Mouse (Mus musculus): ENCODE measurements around the gene Cep57l1. TPM values are rescaled to one million over a fixed set of nuclear protein-coding genes. Genes with fewer than 3 reads are reported as not detected.

The Cep57l1 gene
- 6.0 and 6.3 TPM in 2 replicates for polyA plus RNA-seq (2021; fragmentation: Nextera tagmentation)
- long read RNA-seq, experiment 1, partial matches to known transcripts = 7 of 11 reads
- long read RNA-seq, experiment 1, other reads (novel, unspliced or antisense) = 3 of 11 reads
- long read RNA-seq, experiment 2, transcript Cep57l1-201 (11 exons, 2,177 nt) = major isoform, 5 of 52 reads
- long read RNA-seq, experiment 2, partial matches to known transcripts = 20 of 52 reads
- long read RNA-seq, experiment 2, other reads (novel, unspliced or antisense) = 21 of 52 reads

DNA sequence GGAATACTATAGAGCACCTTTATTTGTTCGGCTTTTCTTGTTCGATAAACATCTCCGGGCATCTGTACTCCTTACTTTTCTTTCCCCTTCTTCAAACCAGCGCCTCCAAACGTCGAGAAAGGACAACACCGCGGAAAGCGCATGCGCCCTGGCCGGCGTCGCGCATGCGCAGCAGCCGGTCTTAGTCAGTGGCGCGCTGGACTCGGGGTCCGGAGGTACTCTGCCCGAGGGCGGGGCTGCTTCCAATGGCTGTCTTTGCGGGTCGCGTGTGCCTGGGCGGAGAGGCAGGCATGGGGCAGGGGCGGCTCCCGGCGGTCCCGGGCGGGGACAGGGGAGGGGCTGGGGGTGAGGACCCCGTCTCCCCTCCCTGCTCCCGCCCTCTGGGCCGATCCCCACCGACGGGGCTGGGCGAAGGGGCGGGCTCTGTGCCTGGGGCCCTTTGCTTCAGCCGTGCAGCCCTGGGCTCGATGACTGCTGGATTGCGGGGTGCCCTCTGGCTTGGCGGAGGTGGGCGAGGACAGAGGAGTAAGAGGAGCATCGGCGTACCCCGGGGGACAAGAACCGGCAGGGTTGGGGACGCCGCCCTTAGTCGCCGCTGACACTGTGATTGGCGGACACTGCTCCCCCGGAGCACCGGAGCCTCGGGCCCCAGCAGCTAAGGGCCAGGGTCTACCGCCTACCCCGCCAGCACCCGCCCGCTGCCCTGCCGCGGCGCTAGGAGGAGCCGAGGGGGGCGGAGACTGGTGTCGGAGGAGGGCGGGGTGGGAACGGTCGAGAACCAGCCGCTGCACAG, at the start of gene Cep57l1, which contains the start of gene Sesn1:
TSS of gene Cep57l1 (minus strand) at position 101 of the 793 bp plus-strand sequence.
TSS of gene Sesn1 (plus strand) at position 165 of the 793 bp plus-strand sequence.

DNA sequence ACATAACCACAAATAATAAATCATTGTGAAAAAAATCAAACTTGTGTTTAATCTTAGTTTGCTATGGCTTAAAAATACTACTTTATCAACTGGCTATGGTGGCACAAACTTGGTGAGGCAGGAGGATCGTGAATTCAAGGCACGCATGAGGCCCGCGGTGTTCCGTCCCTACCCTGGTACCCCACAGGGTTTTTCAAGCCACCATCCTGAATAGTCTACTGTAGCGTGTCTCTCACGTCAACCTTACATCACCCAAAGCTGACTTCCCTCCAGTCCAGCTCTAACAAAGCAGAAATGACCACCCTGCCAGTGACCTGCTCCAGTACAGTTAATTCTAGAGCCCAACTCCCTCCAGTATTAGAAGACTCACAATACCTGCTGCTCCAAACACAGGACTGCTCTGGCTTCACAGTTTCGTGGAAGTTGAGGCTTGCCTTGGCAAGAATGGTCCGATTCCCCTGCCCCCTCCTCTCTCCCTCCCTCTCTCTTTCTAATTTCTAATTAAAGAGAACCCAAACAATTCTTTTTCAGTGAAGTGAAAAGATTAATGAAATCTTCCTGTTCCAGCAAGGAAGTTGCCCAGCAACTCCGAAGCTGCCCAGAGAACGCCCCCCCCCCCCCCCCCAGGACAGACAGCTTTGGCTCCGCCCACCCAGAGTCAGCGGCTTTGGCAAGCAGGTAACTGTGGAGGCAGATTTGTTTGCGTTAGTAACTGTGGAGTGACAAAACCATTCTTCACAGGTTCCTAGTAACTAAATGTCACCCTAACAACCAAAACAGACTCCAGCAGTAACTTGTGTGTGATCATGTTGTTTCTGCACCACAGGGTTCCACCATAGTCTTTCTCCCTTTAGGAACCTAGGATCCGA, 93.4 kb downstream of the Cep57l1 start, which contains the start of gene Ccdc162:
TSS of gene Ccdc162 (minus strand) at position 606 of the 869 bp plus-strand sequence.

Small RNA genes lying within 50 kb of the gene (microRNA-seq; reads per million reads assigned to microRNA genes)
- not detected for gene Mir3473b

Other genes with a start within 250 kb of the Cep57l1 start
- gene Ccdc162, start 93.2 kb downstream of the Cep57l1 start, polyA plus RNA-seq (2021; fragmentation: Nextera tagmentation) = 0.85 and 1.9 TPM in 2 replicates
- 61.6 and 63.5 TPM in 2 replicates for gene Sesn1, start 64 bp upstream of the Cep57l1 start, polyA plus RNA-seq (2021; fragmentation: Nextera tagmentation)
- gene Armc2, start 208.6 kb upstream of the Cep57l1 start, polyA plus RNA-seq (2021; fragmentation: Nextera tagmentation) = 6.9 and 8.4 TPM in 2 replicates